Mouse (Mus musculus): ENCODE data around the gene Slc7a1. TPM values are rescaled to one million over a fixed set of nuclear protein-coding genes. Genes with fewer than 3 reads are reported as not detected.

Slc7a1 gene
- polyA plus RNA-seq, 1 experiment from 2014 or later: 13.2 TPM

- Histone ChIP-seq H3K4me3 (no peak overlapping the region), H3K4me1 (no peaks in the 10 kb centered on the region), H3K36me3 (peaks cover 18% of the 10 kb centered on the region), H3K27ac (no peak overlapping the region), H3K9me3 (replicated peaks) (no peaks in the 10 kb centered on the region), H3K27me3 (ENCODE audit: low read depth, poor library complexity, severe bottlenecking) (no peaks in the 10 kb centered on the region)
- 95% methylated on average over 2 of the region's 2 CpGs for WGBS
- DNase-seq (ENCODE audit: low spot score): no peak
Measured at GRCm38 (mm10) chr5:148387820-148388219, 11.9 kb downstream of the Slc7a1 start.

GRCm38 (mm10) chr5:148386471-148386870 is 13.2 kb downstream of the Slc7a1 start:
- WGBS: 87% methylated on average over 9 of the region's 9 CpGs

GRCm38 (mm10) chr5:148384501-148385055 is 15.1 kb downstream of the Slc7a1 start:
- no peaks in the 10 kb centered on the region for H3K9me3 ChIP-seq (replicated peaks)
- no peak overlapping the region for H3K27ac ChIP-seq
- no peaks in the 10 kb centered on the region for H3K27me3 ChIP-seq (ENCODE audit: low read depth, poor library complexity, severe bottlenecking)
- H3K36me3 ChIP-seq: peaks cover 20% of the 10 kb centered on the region
- WGBS: 92% methylated on average over 9 of the region's 9 CpGs
- DNase-seq (ENCODE audit: low spot score): no peak
- H3K4me3 ChIP-seq: no peak overlapping the region
- peaks cover 12% of the 10 kb centered on the region; the same call in 1 of the 2 replicates for H3K4me1 ChIP-seq

More at GRCm38 (mm10) chr5:148386471-148386870, 13.2 kb downstream of the Slc7a1 start:
- Histone ChIP-seq H3K9me3 (replicated peaks) (no peaks in the 10 kb centered on the region), H3K4me1 (0 out of 2 replicates have a peak, but pooled peaks cover 4% of the 10 kb centered on the region), H3K36me3 (peaks cover 18% of the 10 kb centered on the region), H3K27ac (no peak overlapping the region), H3K4me3 (no peak overlapping the region), H3K27me3 (ENCODE audit: low read depth, poor library complexity, severe bottlenecking) (no peaks in the 10 kb centered on the region)
- no peak for DNase-seq (ENCODE audit: low spot score)

- Histone ChIP-seq H3K27me3 (ENCODE audit: low read depth, poor library complexity, severe bottlenecking) (no peaks in the 10 kb centered on the region), H3K9me3 (replicated peaks) (no peaks in the 10 kb centered on the region), H3K4me1 (peaks cover 12% of the 10 kb centered on the region; the same call in 1 of the 2 replicates), H3K4me3 (no peak overlapping the region), H3K27ac (no peak overlapping the region), H3K36me3 (peaks cover 22% of the 10 kb centered on the region)
- 91% methylated on average over 14 of the region's 14 CpGs for WGBS
- DNase-seq (ENCODE audit: low spot score): no peak
Measured at GRCm38 (mm10) chr5:148383841-148384500, 15.7 kb downstream of the Slc7a1 start.

- Histone ChIP-seq H3K27ac (no peak overlapping the region), H3K4me1 (peaks cover 12% of the 10 kb centered on the region; the same call in 1 of the 2 replicates), H3K4me3 (no peak overlapping the region), H3K36me3 (peaks cover 12% of the 10 kb centered on the region), H3K27me3 (ENCODE audit: low read depth, poor library complexity, severe bottlenecking) (no peaks in the 10 kb centered on the region), H3K9me3 (replicated peaks) (no peaks in the 10 kb centered on the region)
- WGBS: 85% methylated on average over 8 of the region's 8 CpGs
- no peak for DNase-seq (ENCODE audit: low spot score)
Measured at GRCm38 (mm10) chr5:148381083-148381482, 18.6 kb downstream of the Slc7a1 start.

GRCm38 (mm10) chr5:148380246-148380504 is 19.5 kb downstream of the Slc7a1 start:
- no peak overlapping the region for H3K27ac ChIP-seq
- 94% methylated on average over 6 of the region's 6 CpGs for WGBS
- H3K4me1 ChIP-seq: peaks cover 12% of the 10 kb centered on the region; the same call in 1 of the 2 replicates
- DNase-seq (ENCODE audit: low spot score): no peak
- H3K9me3 ChIP-seq (replicated peaks): no peaks in the 10 kb centered on the region; the same call in 1 of the 2 replicates
- H3K27me3 ChIP-seq (ENCODE audit: low read depth, poor library complexity, severe bottlenecking): no peaks in the 10 kb centered on the region
- H3K36me3 ChIP-seq: peaks cover 19% of the 10 kb centered on the region
- no peak overlapping the region for H3K4me3 ChIP-seq

GRCm38 (mm10) chr5:148379455-148380245 is 20.1 kb downstream of the Slc7a1 start:
- Histone ChIP-seq H3K27ac (no peak overlapping the region), H3K4me1 (peaks cover 12% of the 10 kb centered on the region; the same call in 1 of the 2 replicates), H3K27me3 (ENCODE audit: low read depth, poor library complexity, severe bottlenecking) (no peaks in the 10 kb centered on the region), H3K9me3 (replicated peaks) (no peaks in the 10 kb centered on the region; the same call in 1 of the 2 replicates), H3K4me3 (no peak overlapping the region), H3K36me3 (peaks cover 19% of the 10 kb centered on the region)
- no peak for DNase-seq (ENCODE audit: low spot score)
- 92% methylated on average over 17 of the region's 17 CpGs for WGBS

GRCm38 (mm10) chr5:148378707-148379106 is 21.0 kb downstream of the Slc7a1 start:
- 91% methylated on average over 3 of the region's 3 CpGs for WGBS

GRCm38 (mm10) chr5:148378232-148378508 is 21.5 kb downstream of the Slc7a1 start:
- Histone ChIP-seq H3K27me3 (ENCODE audit: low read depth, poor library complexity, severe bottlenecking) (no peaks in the 10 kb centered on the region), H3K9me3 (replicated peaks) (no peaks in the 10 kb centered on the region; the same call in 1 of the 2 replicates), H3K4me1 (peaks cover 16% of the 10 kb centered on the region; the same call in 1 of the 2 replicates), H3K27ac (no peak overlapping the region), H3K36me3 (peaks cover 19% of the 10 kb centered on the region), H3K4me3 (no peak overlapping the region)
- WGBS: 92% methylated on average over 4 of the region's 4 CpGs
- DNase-seq (ENCODE audit: low spot score): no peak

More at GRCm38 (mm10) chr5:148378707-148379106, 21.0 kb downstream of the Slc7a1 start:
- Histone ChIP-seq H3K27me3 (ENCODE audit: low read depth, poor library complexity, severe bottlenecking) (no peaks in the 10 kb centered on the region), H3K4me3 (no peak overlapping the region), H3K36me3 (peaks cover 19% of the 10 kb centered on the region), H3K4me1 (peaks cover 12% of the 10 kb centered on the region; the same call in 1 of the 2 replicates), H3K27ac (no peak overlapping the region), H3K9me3 (replicated peaks) (no peaks in the 10 kb centered on the region; the same call in 1 of the 2 replicates)
- no peak for DNase-seq (ENCODE audit: low spot score)

GRCm38 (mm10) chr5:148377439-148378231 is 22.1 kb downstream of the Slc7a1 start:
- Histone ChIP-seq H3K4me1 (peaks cover 16% of the 10 kb centered on the region; the same call in 1 of the 2 replicates), H3K27me3 (ENCODE audit: low read depth, poor library complexity, severe bottlenecking) (no peaks in the 10 kb centered on the region), H3K9me3 (replicated peaks) (no peaks in the 10 kb centered on the region; the same call in 1 of the 2 replicates), H3K27ac (no peak overlapping the region), H3K4me3 (no peak overlapping the region), H3K36me3 (peaks cover 19% of the 10 kb centered on the region)
- no peak for DNase-seq (ENCODE audit: low spot score)
- WGBS: 92% methylated on average over 17 of the region's 17 CpGs

- H3K27ac ChIP-seq: no peak overlapping the region
- peaks cover 12% of the 10 kb centered on the region; the same call in 1 of the 2 replicates for H3K4me1 ChIP-seq
- no peak overlapping the region for H3K4me3 ChIP-seq
- WGBS: 92% methylated on average over 8 of the region's 8 CpGs
- H3K9me3 ChIP-seq (replicated peaks): no peaks in the 10 kb centered on the region; the same call in 1 of the 2 replicates
- no peaks in the 10 kb centered on the region for H3K27me3 ChIP-seq (ENCODE audit: low read depth, poor library complexity, severe bottlenecking)
- no peak for DNase-seq (ENCODE audit: low spot score)
- H3K36me3 ChIP-seq: peaks cover 19% of the 10 kb centered on the region
Measured at GRCm38 (mm10) chr5:148376358-148376757, 23.3 kb downstream of the Slc7a1 start.

- DNase-seq (ENCODE audit: low spot score): no peak
- H3K27me3 ChIP-seq (ENCODE audit: low read depth, poor library complexity, severe bottlenecking): no peaks in the 10 kb centered on the region
- no peak overlapping the region for H3K27ac ChIP-seq
- peaks cover 21% of the 10 kb centered on the region for H3K36me3 ChIP-seq
- no peaks in the 10 kb centered on the region; the same call in 1 of the 2 replicates for H3K9me3 ChIP-seq (replicated peaks)
- H3K4me1 ChIP-seq: peaks cover 4% of the 10 kb centered on the region; the same call in 1 of the 2 replicates
- 76% methylated on average over 12 of the region's 12 CpGs for WGBS
- H3K4me3 ChIP-seq: no peak overlapping the region
Measured at GRCm38 (mm10) chr5:148375480-148375879, 24.2 kb downstream of the Slc7a1 start.
